10 mouse cellular contexts compared by ENCODE assay signal in genomic region chr5:3894294-3894619, GRCm38 (mm10). TPM values are rescaled to one million over a fixed set of nuclear protein-coding genes. Genes with fewer than 3 reads are reported as not detected.
DNase-seq lines count a peak whose midpoint lies in the region; ATAC-seq and TF ChIP-seq lines count a peak whose summit lies in the region.
"Not testable (repeated sequence)": the region's sequence is repeated elsewhere in the genome, so short reads cannot be mapped to it uniquely, and the experiment has no call there.
"Had no signal": no experiment of that assay in that cellular context is flagged by ENCODE, and none has a peak within 500 bp of the region (broad histone marks: within the 10 kb centered on the region; RNA-seq: fewer than 3 reads in every experiment).

No protein-coding gene starts in this region.

- ATAC-seq in heart, embryonic 15.5 days (replicated peaks; ENCODE audit: insufficient number of reproducible peaks, insufficient read depth, low FRiP score, low read depth); hindbrain, embryonic 16.5 days; limb, embryonic 13.5 days (ENCODE audit: low FRiP score, low read depth); lung, embryonic 14.5 days (ENCODE audit: insufficient read depth); midbrain, embryonic 13.5 days; neural tube, embryonic 15.5 days (ENCODE audit: low FRiP score): not testable (repeated sequence)

- H3K9me3 ChIP-seq in forebrain, embryonic 10.5 days; heart, embryonic 15.5 days (replicated peaks); hindbrain, embryonic 16.5 days (ENCODE audit: control insufficient read depth, low read length); limb, embryonic 13.5 days; lung, embryonic 14.5 days (ENCODE audit: low read depth, low read length); midbrain, embryonic 13.5 days; neural tube, embryonic 15.5 days (replicated peaks): not testable (repeated sequence)

- H3K4me2 ChIP-seq in heart, embryonic 15.5 days: 0 out of 2 replicates have a peak overlapping the region, but pooled peaks have one; percentile 10
- H3K4me2 ChIP-seq in hindbrain, embryonic 16.5 days (ENCODE audit: low read length); limb, embryonic 13.5 days (replicated peaks); midbrain, embryonic 13.5 days (replicated peaks): not testable (repeated sequence)
- peak overlapping the region; percentile 18; the same call in 1 of the 2 replicates for H3K4me2 ChIP-seq in lung, embryonic 14.5 days
- H3K4me2 ChIP-seq in neural tube, embryonic 15.5 days: peak overlapping the region; percentile 35; the same call in 1 of the 2 replicates

- peak; percentile 9 for DNase-seq in cerebellum, adult 9-11 months
- not testable (repeated sequence) for DNase-seq in forebrain, embryonic 10.5 days (ENCODE audit: extremely low spot score, low spot score); lung, embryonic 14.5 days

- H3K4me1 ChIP-seq in forebrain, embryonic 10.5 days; heart, embryonic 15.5 days (replicated peaks); hindbrain, embryonic 16.5 days (ENCODE audit: control insufficient read depth, insufficient read depth, low read depth, low read length); limb, embryonic 13.5 days; lung, embryonic 14.5 days (ENCODE audit: insufficient read depth); midbrain, embryonic 13.5 days (replicated peaks); neural tube, embryonic 15.5 days: not testable (repeated sequence)

- not testable (repeated sequence) for H3K36me3 ChIP-seq in forebrain, embryonic 10.5 days (replicated peaks); heart, embryonic 15.5 days; hindbrain, embryonic 16.5 days (ENCODE audit: control insufficient read depth, insufficient read depth, low read length); limb, embryonic 13.5 days; lung, embryonic 14.5 days (ENCODE audit: insufficient read depth); midbrain, embryonic 13.5 days; neural tube, embryonic 15.5 days

- 90% methylated on average over 4 of the region's 4 CpGs for WGBS in forebrain, embryonic 10.5 days
- 95% methylated on average over 4 of the region's 4 CpGs for WGBS in heart, embryonic 15.5 days
- 95% methylated on average over 4 of the region's 4 CpGs for WGBS in hindbrain, embryonic 16.5 days
- WGBS in limb, embryonic 13.5 days: 96% methylated on average over 4 of the region's 4 CpGs
- 93% methylated on average over 4 of the region's 4 CpGs for WGBS in lung, embryonic 14.5 days
- WGBS in midbrain, embryonic 13.5 days: 96% methylated on average over 4 of the region's 4 CpGs
- 96% methylated on average over 4 of the region's 4 CpGs for WGBS in neural tube, embryonic 15.5 days

- H3K9ac ChIP-seq in heart, embryonic 15.5 days; hindbrain, embryonic 16.5 days (ENCODE audit: low read depth, low read length); limb, embryonic 13.5 days; lung, embryonic 14.5 days; midbrain, embryonic 13.5 days (replicated peaks); neural tube, embryonic 15.5 days (replicated peaks): not testable (repeated sequence)

- peak overlapping the region; percentile 32 for H3K4me3 ChIP-seq in forebrain, embryonic 10.5 days
- peak overlapping the region; percentile 37 for H3K4me3 ChIP-seq in heart, embryonic 15.5 days
- H3K4me3 ChIP-seq in hindbrain, embryonic 16.5 days (ENCODE audit: low read length): peak overlapping the region; percentile 34; the same call in 1 of the 2 replicates
- peak overlapping the region; percentile 32; the same call in 1 of the 2 replicates for H3K4me3 ChIP-seq in limb, embryonic 13.5 days
- H3K4me3 ChIP-seq in lung, embryonic 14.5 days (ENCODE audit: low read depth, low read length): peak overlapping the region; percentile 11; the same call in 1 of the 2 replicates
- peak overlapping the region; percentile 27 for H3K4me3 ChIP-seq in midbrain, embryonic 13.5 days (replicated peaks)
- peak overlapping the region; percentile 31 for H3K4me3 ChIP-seq in neural tube, embryonic 15.5 days (replicated peaks)

- H3K27me3 ChIP-seq in forebrain, embryonic 10.5 days (ENCODE audit: poor library complexity, severe bottlenecking); heart, embryonic 15.5 days; hindbrain, embryonic 16.5 days (replicated peaks; ENCODE audit: control insufficient read depth, insufficient read depth, low read length); limb, embryonic 13.5 days; lung, embryonic 14.5 days (ENCODE audit: insufficient read depth, low read length); midbrain, embryonic 13.5 days; neural tube, embryonic 15.5 days (replicated peaks): not testable (repeated sequence)

- not testable (repeated sequence) for TF ChIP-seq CTCF in lung, embryonic 14.5 days (IDR thresholded peaks at IDR 0.05; ENCODE audit: low read depth)

- H3K27ac ChIP-seq in forebrain, embryonic 10.5 days; heart, embryonic 15.5 days; hindbrain, embryonic 16.5 days (ENCODE audit: low read depth, low read length); limb, embryonic 13.5 days; lung, embryonic 14.5 days (ENCODE audit: low read depth); midbrain, embryonic 13.5 days; neural tube, embryonic 15.5 days (replicated peaks): not testable (repeated sequence)

RNA-seq across cellular contexts. Expression of gene Mterf1a, which starts 0.5 kb away (rescaled TPM):
- 7.9 and 10.7 TPM in 2 replicates for polyA plus RNA-seq in forebrain, embryonic 10.5 days (2016; fragmentation: Nextera tagmentation; extraction: Ambion mirVana)
- polyA plus RNA-seq in heart, embryonic 15.5 days (2015; fragmentation: Nextera tagmentation; extraction: Ambion mirVana): 4.6 and 4.8 TPM in 2 replicates
- 6.1 and 6.7 TPM in 2 replicates for polyA plus RNA-seq in hindbrain, embryonic 16.5 days (2015; fragmentation: Nextera tagmentation; extraction: Ambion mirVana)
- polyA plus RNA-seq in limb, embryonic 13.5 days (2015; fragmentation: Nextera tagmentation; extraction: Ambion mirVana): 8.3 and 9.0 TPM in 2 replicates
- 7.1 and 8.1 TPM in 2 replicates for polyA plus RNA-seq in lung, embryonic 14.5 days (2014; fragmentation: Nextera tagmentation; extraction: Ambion mirVana)
- 9.0 and 9.9 TPM in 2 replicates for polyA plus RNA-seq in midbrain, embryonic 13.5 days (2015; fragmentation: Nextera tagmentation; extraction: Ambion mirVana)
- 5.9 and 8.4 TPM in 2 replicates for polyA plus RNA-seq in neural tube, embryonic 15.5 days (2015; fragmentation: Nextera tagmentation; extraction: Ambion mirVana)

RNA-seq across cellular contexts. Expression of gene Akap9, which starts 33.6 kb away (rescaled TPM):
- 118 and 128 TPM in 2 replicates for polyA plus RNA-seq in forebrain, embryonic 10.5 days (2016; fragmentation: Nextera tagmentation; extraction: Ambion mirVana)
- 82.3 and 102 TPM in 2 replicates for polyA plus RNA-seq in heart, embryonic 15.5 days (2015; fragmentation: Nextera tagmentation; extraction: Ambion mirVana)
- 282 and 289 TPM in 2 replicates for polyA plus RNA-seq in hindbrain, embryonic 16.5 days (2015; fragmentation: Nextera tagmentation; extraction: Ambion mirVana)
- polyA plus RNA-seq in limb, embryonic 13.5 days (2015; fragmentation: Nextera tagmentation; extraction: Ambion mirVana): 182 and 184 TPM in 2 replicates
- 94.5 and 97.2 TPM in 2 replicates for polyA plus RNA-seq in lung, embryonic 14.5 days (2014; fragmentation: Nextera tagmentation; extraction: Ambion mirVana)
- polyA plus RNA-seq in midbrain, embryonic 13.5 days (2015; fragmentation: Nextera tagmentation; extraction: Ambion mirVana): 406 and 421 TPM in 2 replicates
- polyA plus RNA-seq in neural tube, embryonic 15.5 days (2015; fragmentation: Nextera tagmentation; extraction: Ambion mirVana): 289 and 327 TPM in 2 replicates

RNA-seq across cellular contexts. Expression of gene Lrrd1, which starts 49.3 kb away (rescaled TPM):
- 0.09 and 0.15 TPM in 2 replicates for polyA plus RNA-seq in forebrain, embryonic 10.5 days (2016; fragmentation: Nextera tagmentation; extraction: Ambion mirVana)
- 0.14 and 0.21 TPM in 2 replicates for polyA plus RNA-seq in heart, embryonic 15.5 days (2015; fragmentation: Nextera tagmentation; extraction: Ambion mirVana)
- polyA plus RNA-seq in hindbrain, embryonic 16.5 days (2015; fragmentation: Nextera tagmentation; extraction: Ambion mirVana): 0.13 and 0.19 TPM in 2 replicates
- 0.06 and 0.10 TPM in 2 replicates for polyA plus RNA-seq in limb, embryonic 13.5 days (2015; fragmentation: Nextera tagmentation; extraction: Ambion mirVana)
- polyA plus RNA-seq in lung, embryonic 14.5 days (2014; fragmentation: Nextera tagmentation; extraction: Ambion mirVana): 0.09 TPM in 1 of 2 replicates, not detected in the other
- 0.15 and 0.16 TPM in 2 replicates for polyA plus RNA-seq in midbrain, embryonic 13.5 days (2015; fragmentation: Nextera tagmentation; extraction: Ambion mirVana)
- 0.05 and 0.11 TPM in 2 replicates for polyA plus RNA-seq in neural tube, embryonic 15.5 days (2015; fragmentation: Nextera tagmentation; extraction: Ambion mirVana)
- polyA plus RNA-seq: intestine, postnatal 0 days; kidney, embryonic 16.5 days had no signal
